Mouse (Mus musculus): ENCODE measurements at regions not wholly inside any gene's neighbourhood (a gene's known extent, or its start where the extent isn't known, plus 50 kb on each side); places are given as distances from the start of the nearest gene placed in this dataset.

DNA sequence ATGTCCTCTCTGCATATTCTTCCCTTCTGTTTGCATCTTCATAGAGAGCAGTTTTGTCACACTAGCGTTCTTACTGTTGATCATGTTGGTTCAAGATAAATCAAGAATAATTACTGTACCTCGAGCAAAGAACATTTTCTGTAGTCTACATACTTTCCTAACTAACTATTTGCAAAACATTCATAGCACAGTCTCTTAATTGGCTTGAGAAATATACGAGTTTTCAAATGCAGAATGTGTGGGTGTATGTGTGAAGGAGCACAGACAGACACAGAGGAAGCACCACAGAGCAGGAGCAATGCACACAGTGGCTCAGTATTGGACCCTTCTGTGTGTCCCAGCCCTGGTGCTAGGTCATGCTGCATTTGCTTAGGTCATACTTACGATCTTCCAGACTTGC, 322.7 kb upstream of the 4931417E11Rik start:
- peak; percentile 55 for DNase-seq (ENCODE audit: low read depth, low spot score)

- no peak for DNase-seq (ENCODE audit: low read depth, low spot score)
Observed at GRCm38 (mm10) chr6:73756207-73756815, 286.8 kb upstream of the 4931417E11Rik start.
